Mouse (Mus musculus): ENCODE measurements around the gene Ndufs7. TPM values are rescaled to one million over a fixed set of nuclear protein-coding genes. Genes with fewer than 3 reads are reported as not detected.
A peak's percentile ranks its signal among the peaks of the same experiment; 100 is the strongest.

The Ndufs7 gene
- total and polyA plus RNA-seq, 2 experiments from 2014 or later = 162 to 343 TPM

DNA sequence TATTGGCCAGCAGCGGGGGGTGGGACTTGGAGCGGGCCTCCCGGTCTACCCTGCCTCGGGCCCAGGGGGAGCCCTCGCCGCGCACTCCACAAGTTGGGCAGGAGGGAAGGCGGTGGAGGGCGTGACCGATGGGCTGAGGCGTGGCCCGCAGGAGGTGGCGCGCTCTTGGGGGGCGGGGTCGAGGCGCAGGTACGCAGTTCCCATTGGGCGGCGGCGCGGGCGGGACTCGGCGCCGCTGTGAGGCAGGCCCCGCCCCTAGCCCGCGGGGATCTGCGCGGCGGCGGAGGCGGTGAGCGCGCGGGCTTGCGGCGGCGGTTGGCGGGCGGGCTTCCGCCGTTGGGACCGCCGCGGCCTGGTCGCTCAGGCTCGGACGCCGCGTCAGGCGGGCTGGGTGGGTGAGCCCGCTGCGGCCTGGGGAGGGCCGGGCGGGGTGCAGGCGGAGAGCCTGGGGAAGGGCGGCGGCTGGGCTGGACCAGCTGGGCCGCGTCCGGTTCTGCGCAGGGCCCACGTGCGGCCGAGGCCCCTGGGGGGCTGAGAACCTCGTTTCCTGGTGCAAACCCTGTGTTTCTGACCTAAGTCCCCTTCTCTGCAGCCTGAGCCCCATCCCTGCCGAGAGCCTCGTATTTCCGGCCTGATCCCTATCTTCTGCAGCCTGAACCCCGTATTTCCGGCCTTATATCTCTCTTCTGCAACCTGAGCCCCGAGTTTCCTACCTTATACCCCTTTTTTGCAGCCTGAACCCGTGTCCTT, 22.3 kb upstream of the Ndufs7 start, which contains the start of gene Mum1:
Gene Mum1 (plus strand): TSS at position 19 of the 750 bp plus-strand sequence.
- peak; percentile 96 for DNase-seq
- Histone ChIP-seq H3K4me2 (ENCODE audit: low read depth) (peak within 1 kb of the TSS; percentile 92), H3K9ac (peak within 1 kb of the TSS; percentile 91), H3K36me3 (ENCODE audit: insufficient read depth) (peaks cover 9% of the 10 kb centered on the region), H3K27ac (ENCODE audit: low read depth, low read length) (peak within 1 kb of the TSS; percentile 93), H3K27me3 (ENCODE audit: insufficient read depth, low read length) (no peaks in the 10 kb centered on the region), H3K4me3 (ENCODE audit: low read depth, low read length) (peak within 1 kb of the TSS; percentile 82), H3K9me3 (ENCODE audit: low read length) (no peaks in the 10 kb centered on the region), H3K4me1 (ENCODE audit: insufficient read depth) (peaks cover 19% of the 10 kb centered on the region)
- ATAC-seq = peak; percentile 96
- under 1% methylated on average over 59 of the region's 75 CpGs for WGBS
- peak; percentile 74 for TF ChIP-seq CTCF (IDR thresholded peaks at IDR 0.05; ENCODE audit: low read depth)

DNA sequence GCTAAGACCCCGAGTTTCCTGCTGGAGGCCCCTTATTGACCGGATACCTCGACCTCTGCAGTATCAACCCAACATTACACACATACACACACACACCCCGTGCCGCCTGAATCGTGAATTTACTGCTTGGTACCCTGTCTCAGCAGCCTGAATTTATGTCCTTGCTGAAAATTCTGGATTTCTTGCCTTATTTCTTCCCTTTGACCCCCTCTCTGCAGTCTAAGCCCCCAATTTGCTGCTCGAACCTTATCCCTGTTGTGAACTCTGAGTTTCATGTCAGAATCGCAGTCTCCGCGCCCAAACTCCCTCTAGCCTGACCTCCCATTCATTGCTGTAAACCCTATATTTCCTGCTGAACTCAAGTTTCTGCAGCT, 21.8 kb upstream of the Ndufs7 start:
- Histone ChIP-seq H3K4me3 (ENCODE audit: low read depth, low read length) (peak overlapping the region; percentile 82), H3K27me3 (ENCODE audit: insufficient read depth, low read length) (no peaks in the 10 kb centered on the region), H3K9ac (peak overlapping the region; percentile 91), H3K9me3 (ENCODE audit: low read length) (no peaks in the 10 kb centered on the region), H3K36me3 (ENCODE audit: insufficient read depth) (peaks cover 14% of the 10 kb centered on the region), H3K4me1 (ENCODE audit: insufficient read depth) (peaks cover 19% of the 10 kb centered on the region), H3K4me2 (ENCODE audit: low read depth) (peak overlapping the region; percentile 92), H3K27ac (ENCODE audit: low read depth, low read length) (peak overlapping the region; percentile 93)
- 5% methylated on average over 10 of the region's 10 CpGs for WGBS
- TF ChIP-seq CTCF (IDR thresholded peaks at IDR 0.05; ENCODE audit: low read depth) = no peak
- DNase-seq (peak; percentile 40), ATAC-seq (no peak)

DNA sequence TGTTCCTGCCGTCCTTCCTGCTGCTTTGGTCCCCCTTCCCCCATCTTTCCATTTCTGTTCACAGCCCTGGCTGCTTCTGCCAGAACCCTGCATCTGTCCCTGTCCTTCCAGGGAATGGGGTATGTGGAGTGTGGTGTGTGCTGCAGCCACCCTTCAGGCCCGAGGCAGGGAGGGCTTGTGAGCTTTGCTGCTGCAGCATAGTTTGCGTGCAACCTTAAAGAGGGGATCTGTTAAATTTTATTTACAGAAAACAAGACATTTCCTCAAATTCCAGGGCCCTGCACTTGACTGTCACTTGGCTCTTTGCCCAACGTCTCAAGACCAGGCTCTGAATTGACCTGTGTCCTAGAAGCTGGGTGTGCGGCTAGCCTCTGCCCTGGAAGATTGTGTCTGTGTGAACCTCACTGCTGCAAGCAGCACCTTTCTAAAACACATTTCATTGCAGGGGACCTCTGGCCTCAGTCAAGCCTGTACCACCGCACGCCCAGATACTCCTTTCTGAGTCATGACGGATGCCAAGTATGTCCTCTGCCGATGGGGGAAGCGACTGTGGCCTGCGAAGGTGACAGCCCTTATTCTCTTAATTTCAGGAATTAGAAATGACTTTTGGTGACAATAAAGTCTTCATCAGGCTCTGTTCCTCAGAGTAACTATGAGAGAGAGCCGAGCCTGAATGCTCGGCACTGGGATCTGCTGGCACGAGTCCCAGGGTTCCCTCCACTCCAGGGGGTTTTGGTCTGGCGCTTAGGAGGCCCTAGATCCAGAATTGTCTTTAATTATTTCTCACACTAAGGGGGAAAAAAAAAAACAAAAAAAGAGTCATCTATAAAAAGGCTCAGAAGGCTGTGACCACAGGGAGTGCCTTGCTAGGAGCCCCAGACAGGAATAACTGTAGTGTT, 20.8 kb upstream of the Ndufs7 start:
- Histone ChIP-seq H3K27ac (ENCODE audit: low read depth, low read length) (peak overlapping the region; percentile 93), H3K4me1 (ENCODE audit: insufficient read depth) (peaks cover 19% of the 10 kb centered on the region), H3K27me3 (ENCODE audit: insufficient read depth, low read length) (no peaks in the 10 kb centered on the region), H3K9me3 (ENCODE audit: low read length) (no peaks in the 10 kb centered on the region), H3K4me3 (ENCODE audit: low read depth, low read length) (peak overlapping the region; percentile 82; the same call in 1 of the 2 replicates), H3K36me3 (ENCODE audit: insufficient read depth) (peaks cover 23% of the 10 kb centered on the region), H3K9ac (peak overlapping the region; percentile 91), H3K4me2 (ENCODE audit: low read depth) (peak overlapping the region; percentile 92)
- DNase-seq (no peak), ATAC-seq (no peak)
- no peak for TF ChIP-seq CTCF (IDR thresholded peaks at IDR 0.05; ENCODE audit: low read depth)
- WGBS = 24% methylated on average over 15 of the region's 15 CpGs

DNA sequence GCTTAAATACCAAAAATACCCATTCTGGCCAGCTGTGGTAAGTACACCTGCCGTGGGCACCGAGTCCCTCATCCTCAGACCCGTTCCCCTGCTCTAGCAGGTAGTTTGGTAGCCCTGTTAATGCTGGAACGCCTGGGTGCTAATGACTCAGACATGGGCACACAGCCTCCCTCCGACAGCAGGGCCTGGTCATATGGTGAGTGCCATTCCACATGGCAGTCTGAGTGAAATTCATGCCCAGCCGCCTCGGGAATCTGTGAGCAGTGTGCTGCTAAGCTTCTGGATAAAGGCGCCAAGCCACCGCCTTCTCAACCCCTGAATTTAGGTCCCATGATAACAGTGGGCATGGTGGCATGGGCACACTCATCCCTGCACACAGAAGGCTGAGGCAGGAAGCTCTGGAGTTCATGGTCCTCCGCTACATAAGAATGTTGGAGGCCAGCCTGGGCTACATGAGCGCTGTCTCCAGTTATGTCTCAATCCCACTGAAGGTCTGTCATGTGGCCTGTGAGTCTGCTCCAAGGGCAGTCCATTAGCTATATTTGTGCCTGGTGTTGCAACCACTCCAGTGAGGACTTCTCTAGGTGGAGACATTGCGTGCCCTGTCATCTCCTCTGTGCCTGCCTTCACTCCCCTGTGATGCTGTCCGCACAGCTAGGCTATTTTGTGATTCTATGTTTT, 12.6 kb upstream of the Ndufs7 start:
- ATAC-seq = no peak
- no peak for TF ChIP-seq CTCF (IDR thresholded peaks at IDR 0.05; ENCODE audit: low read depth)
- WGBS = 91% methylated on average over 13 of the region's 13 CpGs
- H3K9ac ChIP-seq = no peak overlapping the region
- no peak overlapping the region for H3K4me3 ChIP-seq (ENCODE audit: low read depth, low read length)
- H3K4me2 ChIP-seq (ENCODE audit: low read depth) = no peak overlapping the region
- peaks cover 96% of the 10 kb centered on the region for H3K36me3 ChIP-seq (ENCODE audit: insufficient read depth)
- H3K27ac ChIP-seq (ENCODE audit: low read depth, low read length) = no peak overlapping the region
- no peaks in the 10 kb centered on the region for H3K9me3 ChIP-seq (ENCODE audit: low read length)
- no peaks in the 10 kb centered on the region for H3K27me3 ChIP-seq (ENCODE audit: insufficient read depth, low read length)
- no peak for DNase-seq
- no peaks in the 10 kb centered on the region for H3K4me1 ChIP-seq (ENCODE audit: insufficient read depth)

DNA sequence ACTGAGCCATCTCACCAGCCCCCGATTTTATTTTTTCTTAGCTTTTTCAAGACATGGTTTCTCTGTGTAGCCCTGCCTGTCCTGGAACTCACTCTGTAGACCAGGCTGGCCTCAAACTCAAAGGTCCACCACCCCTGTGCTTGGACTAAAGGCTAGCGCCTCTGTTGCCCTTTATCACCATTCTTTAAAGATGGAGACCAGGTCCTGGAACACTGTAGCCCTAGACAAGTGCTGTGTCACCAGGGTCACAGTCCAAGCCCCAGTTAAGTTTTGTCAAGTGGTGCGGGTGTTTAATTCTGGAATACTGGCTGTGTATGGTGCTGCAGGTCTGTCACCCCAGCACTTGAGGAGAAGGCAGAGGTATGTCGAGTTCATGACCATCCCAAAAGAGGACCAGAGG, 11.9 kb upstream of the Ndufs7 start:
- 91% methylated on average over 4 of the region's 4 CpGs for WGBS
- Histone ChIP-seq H3K4me1 (ENCODE audit: insufficient read depth) (no peaks in the 10 kb centered on the region), H3K36me3 (ENCODE audit: insufficient read depth) (peaks cover 94% of the 10 kb centered on the region), H3K4me3 (ENCODE audit: low read depth, low read length) (no peak overlapping the region), H3K27ac (ENCODE audit: low read depth, low read length) (no peak overlapping the region), H3K27me3 (ENCODE audit: insufficient read depth, low read length) (no peaks in the 10 kb centered on the region), H3K9ac (no peak overlapping the region), H3K9me3 (ENCODE audit: low read length) (no peaks in the 10 kb centered on the region), H3K4me2 (ENCODE audit: low read depth) (no peak overlapping the region)
- ATAC-seq (no peak), DNase-seq (no peak)
- TF ChIP-seq CTCF (IDR thresholded peaks at IDR 0.05; ENCODE audit: low read depth) = no peak

DNA sequence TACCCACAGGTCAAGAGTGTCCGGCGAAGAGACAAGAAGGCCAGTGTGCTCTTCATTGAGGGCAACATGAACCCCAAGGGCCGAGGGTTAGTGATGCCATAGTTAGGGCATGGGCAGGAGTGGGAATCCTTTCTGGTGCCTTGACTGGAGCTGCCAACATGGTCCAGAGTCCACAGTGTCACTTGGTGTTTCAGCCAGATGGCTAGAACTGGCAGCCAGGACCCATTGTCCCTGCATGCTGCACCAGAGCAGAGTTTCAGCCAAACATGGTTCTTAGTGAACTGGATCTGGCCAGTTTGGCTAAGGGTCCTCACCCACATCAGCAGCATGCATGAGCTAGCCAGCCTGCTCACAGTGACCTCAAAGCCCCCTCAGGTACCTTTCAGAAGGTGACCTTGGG, 10.6 kb upstream of the Ndufs7 start:
- Histone ChIP-seq H3K27me3 (ENCODE audit: insufficient read depth, low read length) (no peaks in the 10 kb centered on the region), H3K36me3 (ENCODE audit: insufficient read depth) (peaks cover 94% of the 10 kb centered on the region), H3K4me2 (ENCODE audit: low read depth) (no peak overlapping the region), H3K9ac (no peak overlapping the region), H3K4me1 (ENCODE audit: insufficient read depth) (no peaks in the 10 kb centered on the region), H3K9me3 (ENCODE audit: low read length) (no peaks in the 10 kb centered on the region), H3K27ac (ENCODE audit: low read depth, low read length) (no peak overlapping the region), H3K4me3 (ENCODE audit: low read depth, low read length) (no peak overlapping the region)
- 88% methylated on average over 3 of the region's 3 CpGs for WGBS
- TF ChIP-seq CTCF (IDR thresholded peaks at IDR 0.05; ENCODE audit: low read depth) = no peak
- ATAC-seq = no peak
- DNase-seq = no peak

Measured in forebrain, postnatal 0 days (tissue).